12 mouse cellular contexts compared by ENCODE assay signal in genomic region chr16:63566106-63566836, GRCm38 (mm10).
A peak's percentile ranks its signal among the peaks of the same experiment; 100 is the strongest.
DNase-seq lines count a peak whose midpoint lies in the region; ATAC-seq lines count a peak whose summit lies in the region.
"Had no signal": no experiment of that assay in that cellular context is flagged by ENCODE, and none has a peak within 500 bp of the region (broad histone marks: within the 10 kb centered on the region; RNA-seq: fewer than 3 reads in every experiment).

No protein-coding gene starts in this region.

- no peaks in the 10 kb centered on the region for H3K36me3 ChIP-seq in intestine, embryonic 15.5 days
- no peaks in the 10 kb centered on the region for H3K36me3 ChIP-seq in intestine, embryonic 16.5 days (ENCODE audit: control insufficient read depth, insufficient read depth, low read length)
- H3K36me3 ChIP-seq: G1E; limb, embryonic 12.5 days had no signal

- 0 out of 2 replicates have a peak, but pooled peaks have one; percentile 41 for ATAC-seq in intestine, embryonic 15.5 days
- no peak for ATAC-seq in intestine, embryonic 16.5 days

- H3K27me3 ChIP-seq in intestine, embryonic 15.5 days (replicated peaks) = no peaks in the 10 kb centered on the region
- no peaks in the 10 kb centered on the region for H3K27me3 ChIP-seq in intestine, embryonic 16.5 days (replicated peaks; ENCODE audit: control insufficient read depth, insufficient read depth, low read length)
- H3K27me3 ChIP-seq: limb, embryonic 12.5 days had no signal

- no peaks in the 10 kb centered on the region for H3K4me1 ChIP-seq in intestine, embryonic 15.5 days (replicated peaks)
- H3K4me1 ChIP-seq in intestine, embryonic 16.5 days (ENCODE audit: control insufficient read depth, insufficient read depth, low read length) = no peaks in the 10 kb centered on the region; the same call in 1 of the 2 replicates
- H3K4me1 ChIP-seq: limb, embryonic 12.5 days had no signal

- WGBS in intestine, embryonic 15.5 days = 51% methylated on average over 17 of the region's 17 CpGs
- 58% methylated on average over 17 of the region's 17 CpGs for WGBS in intestine, embryonic 16.5 days

- DNase-seq in brain, adult 2 months (ENCODE audit: low read depth, low spot score) = peak; percentile 76
- DNase-seq in cerebellum, postnatal 10 days = peak; percentile 84 to 88
- DNase-seq in lung, postnatal 14 days = peak; percentile 13
- no peak for DNase-seq in frontal cortex, postnatal 25 days (ENCODE audit: low spot score in 2 of 2)
- no peak for DNase-seq in embryo, embryonic 10.5 days (ENCODE audit: low spot score)
- DNase-seq in adrenal gland, postnatal 25 days = no peak
- DNase-seq: thymus, adult 2 months had no signal

- no peak overlapping the region for H3K27ac ChIP-seq in intestine, embryonic 15.5 days
- H3K27ac ChIP-seq in intestine, embryonic 16.5 days (ENCODE audit: low read length) = no peak overlapping the region
- H3K27ac ChIP-seq: hindbrain, embryonic 14.5 days; limb, embryonic 12.5 days had no signal

- no peak overlapping the region for H3K4me3 ChIP-seq in intestine, embryonic 15.5 days (replicated peaks)
- no peak overlapping the region for H3K4me3 ChIP-seq in intestine, embryonic 16.5 days (ENCODE audit: low read length)
- H3K4me3 ChIP-seq: limb, embryonic 12.5 days had no signal

- H3K4me2 ChIP-seq in intestine, embryonic 15.5 days (replicated peaks) = peak overlapping the region; percentile 26; the same call in 1 of the 2 replicates
- H3K4me2 ChIP-seq in intestine, embryonic 16.5 days (ENCODE audit: low read depth, low read length) = no peak overlapping the region
- H3K4me2 ChIP-seq: hindbrain, embryonic 14.5 days; limb, embryonic 12.5 days had no signal

- H3K9me3 ChIP-seq in intestine, embryonic 15.5 days = no peaks in the 10 kb centered on the region
- no peaks in the 10 kb centered on the region for H3K9me3 ChIP-seq in intestine, embryonic 16.5 days (ENCODE audit: control insufficient read depth, low read length)
- H3K9me3 ChIP-seq: limb, embryonic 12.5 days had no signal

- no peak overlapping the region for H3K9ac ChIP-seq in intestine, embryonic 15.5 days
- no peak overlapping the region for H3K9ac ChIP-seq in intestine, embryonic 16.5 days (ENCODE audit: low read depth, low read length)
- H3K9ac ChIP-seq: hindbrain, embryonic 14.5 days; limb, embryonic 12.5 days had no signal

Comparison
In these comparisons a context has a peak if more than half of its experiments do, and no peak if none do; other contexts are left out.
1. DNase-seq: peak in brain, adult 2 months (single experiment), cerebellum, postnatal 10 days (2 of 2) and lung, postnatal 14 days (single experiment); none in frontal cortex, postnatal 25 days (0 of 2), embryo, embryonic 10.5 days (single experiment) and adrenal gland, postnatal 25 days (single experiment).